Mouse (Mus musculus) limb, embryonic 11.5 days (tissue): ENCODE measurements around the gene Kcnk4. TPM values are rescaled to one million over a fixed set of nuclear protein-coding genes. Genes with fewer than 3 reads are reported as not detected.
A peak's percentile ranks its signal among the peaks of the same experiment; 100 is the strongest.

Source experiments
- ATAC-seq: fragments of 200-750 bp; cut with Nextera tagmentation; 2 replicates; pipeline ENCODE4 v1.8.0; 2017; ENCODE audit warnings: low read depth; ENCODE audit not compliant: insufficient number of reproducible peaks, low FRiP score, low TSS enrichment
- DNase-seq: peaks from one replicate; pipeline ENCODE4 v3.0.0-alpha.2; 2015; ENCODE audit warnings: low spot score
- H3K27ac ChIP-seq: fragments of 300-500 bp; sonication (generic); replicated peaks from 2 replicates; pipeline ENCODE4 v1.5.1; 2014; ENCODE audit warnings: low read depth, mild to moderate bottlenecking, low read length
- H3K27me3 ChIP-seq: fragments of 300-500 bp; sonication (generic); 2 replicates; pipeline ENCODE4 v1.6.1; 2014; ENCODE audit warnings: mild to moderate bottlenecking, low read length, mixed read lengths; ENCODE audit not compliant: control insufficient read depth, insufficient read depth
- H3K36me3 ChIP-seq: fragments of 300-500 bp; sonication (generic); 2 replicates; pipeline ENCODE4 v1.6.1; 2014; ENCODE audit warnings: mild to moderate bottlenecking, low read length, moderate library complexity, mixed read lengths; ENCODE audit not compliant: control insufficient read depth, insufficient read depth
- H3K4me1 ChIP-seq: fragments of 300-500 bp; sonication (generic); 2 replicates; pipeline ENCODE4 v1.6.1; 2014; ENCODE audit warnings: low read length, mixed read lengths; ENCODE audit not compliant: control insufficient read depth, insufficient read depth
- H3K4me2 ChIP-seq: fragments of 300-500 bp; sonication (generic); 2 replicates; pipeline ENCODE4 v1.6.1; 2014; ENCODE audit warnings: low read depth, mild to moderate bottlenecking, moderate library complexity; ENCODE audit not compliant: severe bottlenecking
- H3K4me3 ChIP-seq: fragments of 300-500 bp; sonication (generic); 2 replicates; pipeline ENCODE4 v1.5.1; 2014; ENCODE audit warnings: low read depth, low read length
- H3K9ac ChIP-seq: fragments of 300-500 bp; sonication (generic); 2 replicates; pipeline ENCODE4 v1.6.1; 2014; ENCODE audit warnings: mild to moderate bottlenecking, low read length
- H3K9me3 ChIP-seq: fragments of 300-500 bp; sonication (generic); 2 replicates; pipeline ENCODE4 v1.6.1; 2016; ENCODE audit warnings: low read length; ENCODE audit not compliant: control insufficient read depth
- WGBS: fragments of 180-500 bp; shearing (Covaris S2); extraction: QIAGEN DNeasy Blood & Tissue Kit; methylation state at CpG from one replicate; pipeline ENCODE4 v1.1.7; 2014; 5-methylcytosine and 5-hydroxymethylcytosine counted together
- polyA plus RNA-seq: library from polyadenylated mRNA; unstranded; fragments of >200 nt; fragmentation: Nextera tagmentation; extraction: Ambion mirVana; gene quantifications from 2 replicates; pipeline ENCODE4 v1.2.1, GENCODE M21; 2014

The Kcnk4 gene
- polyA plus RNA-seq, 1 experiment from 2014 or later = 0.31 TPM

- H3K4me2 ChIP-seq = no peak overlapping the region
- no peak overlapping the region for H3K27ac ChIP-seq
- no peak for ATAC-seq
- WGBS = 82% methylated on average over 13 of the region's 13 CpGs
- H3K27me3 ChIP-seq = no peaks in the 10 kb centered on the region
- no peaks in the 10 kb centered on the region for H3K9me3 ChIP-seq
- H3K4me1 ChIP-seq = peaks cover 18% of the 10 kb centered on the region
- H3K9ac ChIP-seq = peak overlapping the region; percentile 22; the same call in 1 of the 2 replicates
- peaks cover 17% of the 10 kb centered on the region; the same call in 1 of the 2 replicates for H3K36me3 ChIP-seq
- H3K4me3 ChIP-seq = 0 out of 2 replicates have a peak overlapping the region, but pooled peaks have one; percentile 5
- no peak for DNase-seq
Measured at GRCm38 (mm10) chr19:6977759-6978638, 43.7 kb upstream of the Kcnk4 start.

- no peak for ATAC-seq
- Histone ChIP-seq H3K4me3 (peak within 1 kb of the TSS; percentile 54), H3K27me3 (no peaks in the 10 kb centered on the region), H3K4me2 (peak within 1 kb of the TSS; percentile 94), H3K9ac (peak within 1 kb of the TSS; percentile 68), H3K9me3 (no peaks in the 10 kb centered on the region), H3K27ac (peak within 1 kb of the TSS; percentile 56), H3K4me1 (peaks cover 26% of the 10 kb centered on the region), H3K36me3 (peaks cover 11% of the 10 kb centered on the region; the same call in 1 of the 2 replicates)
- DNase-seq = peak; percentile 72
- WGBS = under 1% methylated on average over 16 of the region's 16 CpGs
Measured at GRCm38 (mm10) chr19:6975537-6976521, 41.5 kb upstream of the Kcnk4 start, which contains the start of gene Plcb3. Gene Plcb3, minus strand, starts transcription at chr19:6976470.

- peaks cover 9% of the 10 kb centered on the region; the same call in 1 of the 2 replicates for H3K36me3 ChIP-seq
- WGBS = under 1% methylated on average over 51 of the region's 84 CpGs
- peak within 1 kb of the TSS; percentile 94 for H3K4me2 ChIP-seq
- ATAC-seq = peak; percentile 40
- no peaks in the 10 kb centered on the region for H3K27me3 ChIP-seq
- H3K9me3 ChIP-seq = no peaks in the 10 kb centered on the region
- peak within 1 kb of the TSS; percentile 73 for H3K27ac ChIP-seq
- DNase-seq = peak; percentile 91
- H3K4me3 ChIP-seq = peak within 1 kb of the TSS; percentile 54
- H3K9ac ChIP-seq = peak within 1 kb of the TSS; percentile 68
- H3K4me1 ChIP-seq = peaks cover 35% of the 10 kb centered on the region
Measured at GRCm38 (mm10) chr19:6974211-6975205, 40.2 kb upstream of the Kcnk4 start, which contains the start of gene Ppp1r14b. Gene Ppp1r14b, plus strand, starts transcription at chr19:6974968.

- Histone ChIP-seq H3K27ac (no peak overlapping the region), H3K4me1 (peaks cover 36% of the 10 kb centered on the region), H3K27me3 (no peaks in the 10 kb centered on the region; the same call in 1 of the 2 replicates), H3K4me2 (peak overlapping the region; percentile 94), H3K9me3 (no peaks in the 10 kb centered on the region), H3K9ac (no peak overlapping the region), H3K4me3 (peak overlapping the region; percentile 54), H3K36me3 (peaks cover 9% of the 10 kb centered on the region; the same call in 1 of the 2 replicates)
- ATAC-seq (no peak), DNase-seq (no peak)
- WGBS = 37% methylated on average over 12 of the region's 12 CpGs
Measured at GRCm38 (mm10) chr19:6973581-6974190, 39.4 kb upstream of the Kcnk4 start.

GRCm38 (mm10) chr19:6972247-6972917 lies 38.1 kb upstream of the Kcnk4 start:
- DNase-seq (no peak), ATAC-seq (no peak)
- Histone ChIP-seq H3K4me2 (no peak overlapping the region), H3K27me3 (no peaks in the 10 kb centered on the region; the same call in 1 of the 2 replicates), H3K27ac (no peak overlapping the region), H3K9ac (no peak overlapping the region), H3K9me3 (no peaks in the 10 kb centered on the region), H3K4me1 (peaks cover 38% of the 10 kb centered on the region), H3K4me3 (no peak overlapping the region), H3K36me3 (peaks cover under 1% of the 10 kb centered on the region; the same call in 1 of the 2 replicates)
- WGBS = 79% methylated on average over 13 of the region's 13 CpGs

- no peaks in the 10 kb centered on the region for H3K36me3 ChIP-seq
- no peaks in the 10 kb centered on the region for H3K9me3 ChIP-seq
- peaks cover 37% of the 10 kb centered on the region for H3K4me1 ChIP-seq
- H3K4me3 ChIP-seq = no peak overlapping the region
- no peak for DNase-seq
- 15% methylated on average over 6 of the region's 6 CpGs for WGBS
- ATAC-seq = no peak
- H3K4me2 ChIP-seq = no peak overlapping the region
- no peak overlapping the region for H3K27ac ChIP-seq
- H3K9ac ChIP-seq = no peak overlapping the region
- no peaks in the 10 kb centered on the region; the same call in 1 of the 2 replicates for H3K27me3 ChIP-seq
Measured at GRCm38 (mm10) chr19:6971644-6972043, 37.3 kb upstream of the Kcnk4 start.
